Mouse (Mus musculus): ENCODE data around the gene D430019H16Rik. TPM values are rescaled to one million over a fixed set of nuclear protein-coding genes. Genes with fewer than 3 reads are reported as not detected.

Gene D430019H16Rik
- polyA plus RNA-seq, 1 experiment from 2014 or later: 2.2 TPM

DNA sequence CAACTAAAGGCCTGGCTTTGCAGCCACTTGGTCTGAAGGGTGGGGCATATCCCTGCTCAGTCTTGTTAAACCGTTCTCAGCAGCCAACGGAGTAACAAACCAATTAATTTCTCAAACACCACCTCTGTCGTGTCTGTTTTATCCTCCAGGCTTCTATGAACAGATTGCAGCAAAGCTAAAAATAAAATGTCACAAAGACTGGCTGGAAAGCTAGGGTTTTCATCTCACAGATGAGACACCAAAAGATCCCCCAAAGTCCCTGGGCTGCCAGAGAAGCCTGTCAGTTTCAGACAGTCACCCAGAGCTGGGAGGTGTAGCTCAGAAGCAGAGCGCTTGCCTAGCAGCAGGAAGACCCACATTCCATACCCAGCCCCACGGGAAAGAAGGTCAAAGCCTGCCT, 15.4 kb upstream of the D430019H16Rik start:
- no peaks in the 10 kb centered on the region for H3K36me3 ChIP-seq (ENCODE audit: control insufficient read depth, insufficient read depth, low read length)
- DNase-seq (ENCODE audit: low spot score) (no peak), ATAC-seq (replicated peaks; ENCODE audit: low FRiP score, low TSS enrichment, low read depth) (no peak)
- H3K4me2 ChIP-seq (ENCODE audit: low read length): no peak overlapping the region
- H3K27me3 ChIP-seq (replicated peaks; ENCODE audit: control insufficient read depth, insufficient read depth, low read length): no peaks in the 10 kb centered on the region
- no peak overlapping the region for H3K27ac ChIP-seq (ENCODE audit: low read depth)
- no peak overlapping the region for H3K9ac ChIP-seq (ENCODE audit: low read length)
- 34% methylated on average over 5 of the region's 5 CpGs for WGBS
- no peaks in the 10 kb centered on the region for H3K4me1 ChIP-seq (replicated peaks; ENCODE audit: control insufficient read depth, insufficient read depth, low read length)
- no peak overlapping the region for H3K4me3 ChIP-seq (ENCODE audit: low read depth, low read length)
- H3K9me3 ChIP-seq (ENCODE audit: control insufficient read depth, low read length): no peaks in the 10 kb centered on the region

DNA sequence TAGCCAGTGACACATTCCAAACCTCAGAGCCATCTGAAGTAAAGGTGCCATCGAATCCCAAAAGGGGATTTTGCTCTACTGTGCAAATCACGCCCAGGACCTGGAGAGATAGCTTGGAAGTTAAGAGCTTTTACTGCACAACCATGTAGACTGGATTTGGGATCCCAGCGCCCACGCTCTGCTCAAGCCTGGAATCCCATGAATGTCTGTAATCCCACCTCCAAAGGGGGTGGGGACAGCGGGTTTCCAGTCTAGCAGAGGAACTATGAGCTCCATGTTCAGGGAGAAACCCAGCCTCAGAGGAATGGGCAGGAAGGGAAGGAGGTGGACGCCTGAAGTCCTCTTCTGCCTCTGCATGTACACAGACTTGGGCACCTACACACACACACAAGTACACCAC, 13.7 kb upstream of the D430019H16Rik start:
- WGBS: 76% methylated on average over 6 of the region's 6 CpGs
- Histone ChIP-seq H3K4me1 (replicated peaks; ENCODE audit: control insufficient read depth, insufficient read depth, low read length) (no peaks in the 10 kb centered on the region), H3K4me2 (ENCODE audit: low read length) (no peak overlapping the region), H3K27me3 (replicated peaks; ENCODE audit: control insufficient read depth, insufficient read depth, low read length) (no peaks in the 10 kb centered on the region), H3K4me3 (ENCODE audit: low read depth, low read length) (no peak overlapping the region), H3K9me3 (ENCODE audit: control insufficient read depth, low read length) (no peaks in the 10 kb centered on the region), H3K9ac (ENCODE audit: low read length) (no peak overlapping the region), H3K36me3 (ENCODE audit: control insufficient read depth, insufficient read depth, low read length) (no peaks in the 10 kb centered on the region), H3K27ac (ENCODE audit: low read depth) (no peak overlapping the region)
- DNase-seq (ENCODE audit: low spot score) (no peak), ATAC-seq (replicated peaks; ENCODE audit: low FRiP score, low TSS enrichment, low read depth) (no peak)

DNA sequence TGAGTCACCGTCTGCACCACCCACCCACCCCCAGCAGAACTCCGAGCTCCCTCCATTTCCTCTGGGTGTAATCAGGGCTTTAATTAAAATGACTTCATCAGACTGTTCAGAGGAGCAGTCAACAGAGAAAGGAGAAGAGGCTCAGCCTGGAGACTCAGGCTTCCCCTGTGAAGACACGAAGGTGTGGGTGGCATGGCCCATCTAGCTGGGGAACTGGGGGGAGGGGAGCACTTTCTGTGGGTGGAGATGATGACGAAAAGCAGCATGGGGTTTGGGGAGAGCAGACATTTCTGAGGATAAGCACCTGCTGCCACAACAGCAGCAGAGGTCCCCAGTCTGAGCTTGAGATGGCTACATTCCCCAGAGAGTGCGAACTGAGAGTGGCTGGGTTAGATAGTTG, 10.1 kb upstream of the D430019H16Rik start:
- Histone ChIP-seq H3K4me2 (ENCODE audit: low read length) (no peak overlapping the region), H3K27me3 (replicated peaks; ENCODE audit: control insufficient read depth, insufficient read depth, low read length) (no peaks in the 10 kb centered on the region), H3K4me1 (replicated peaks; ENCODE audit: control insufficient read depth, insufficient read depth, low read length) (no peaks in the 10 kb centered on the region), H3K9me3 (ENCODE audit: control insufficient read depth, low read length) (no peaks in the 10 kb centered on the region), H3K36me3 (ENCODE audit: control insufficient read depth, insufficient read depth, low read length) (no peaks in the 10 kb centered on the region), H3K9ac (ENCODE audit: low read length) (no peak overlapping the region), H3K27ac (ENCODE audit: low read depth) (no peak overlapping the region), H3K4me3 (ENCODE audit: low read depth, low read length) (no peak overlapping the region)
- DNase-seq (ENCODE audit: low spot score) (no peak), ATAC-seq (replicated peaks; ENCODE audit: low FRiP score, low TSS enrichment, low read depth) (no peak)
- 56% methylated on average over 5 of the region's 5 CpGs for WGBS

DNA sequence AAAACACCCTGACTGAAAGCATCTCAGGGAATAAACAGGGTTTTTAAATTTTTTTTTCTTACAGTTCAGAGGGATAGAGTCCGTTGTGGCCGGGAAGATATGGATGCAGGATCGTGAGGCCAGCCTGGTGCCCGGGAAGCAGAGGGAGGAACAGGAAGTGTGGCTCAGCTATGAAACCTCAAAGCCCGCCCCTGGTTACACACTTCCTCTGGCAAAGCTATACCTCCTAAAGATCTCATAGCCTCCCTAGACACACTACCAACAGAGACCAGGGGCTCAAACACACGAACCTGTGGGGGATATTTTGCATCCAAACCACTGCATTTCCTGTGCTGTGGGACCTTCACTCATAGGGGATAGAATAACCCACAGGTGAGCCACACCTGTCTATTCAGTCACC, 7.9 kb upstream of the D430019H16Rik start:
- Histone ChIP-seq H3K9me3 (ENCODE audit: control insufficient read depth, low read length) (no peaks in the 10 kb centered on the region), H3K27ac (ENCODE audit: low read depth) (no peak overlapping the region), H3K9ac (ENCODE audit: low read length) (no peak overlapping the region), H3K4me1 (replicated peaks; ENCODE audit: control insufficient read depth, insufficient read depth, low read length) (no peaks in the 10 kb centered on the region), H3K27me3 (replicated peaks; ENCODE audit: control insufficient read depth, insufficient read depth, low read length) (no peaks in the 10 kb centered on the region), H3K4me3 (ENCODE audit: low read depth, low read length) (no peak overlapping the region), H3K4me2 (ENCODE audit: low read length) (no peak overlapping the region), H3K36me3 (ENCODE audit: control insufficient read depth, insufficient read depth, low read length) (no peaks in the 10 kb centered on the region)
- 76% methylated on average over 6 of the region's 6 CpGs for whole genome bisulfite sequencing
- DNase-seq (ENCODE audit: low spot score) (no peak), ATAC-seq (replicated peaks; ENCODE audit: low FRiP score, low TSS enrichment, low read depth) (no peak)

DNA sequence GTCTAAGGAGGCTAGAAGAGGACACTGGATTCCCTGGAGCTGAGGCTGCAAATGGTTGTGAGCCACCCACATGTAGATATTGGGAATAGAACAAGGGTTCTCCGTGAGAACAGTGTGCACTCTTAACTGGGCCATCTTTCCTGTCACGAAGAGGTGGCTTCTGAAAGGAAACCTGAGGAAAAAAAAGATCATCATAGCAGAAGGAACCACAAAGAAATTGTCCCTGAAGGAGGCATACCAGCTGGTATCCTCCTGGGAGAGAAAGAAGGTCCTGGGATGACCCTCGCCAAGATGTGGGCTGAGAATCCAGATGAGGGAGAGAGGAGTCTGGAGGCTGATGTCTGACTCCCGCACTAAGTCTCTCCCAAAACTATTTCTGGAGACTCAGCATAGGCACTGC, 4.4 kb upstream of the D430019H16Rik start:
- no peaks in the 10 kb centered on the region for H3K9me3 ChIP-seq (ENCODE audit: control insufficient read depth, low read length)
- no peak overlapping the region for H3K9ac ChIP-seq (ENCODE audit: low read length)
- H3K4me1 ChIP-seq (replicated peaks; ENCODE audit: control insufficient read depth, insufficient read depth, low read length): peaks cover 4% of the 10 kb centered on the region; the same call in 1 of the 2 replicates
- no peaks in the 10 kb centered on the region for H3K27me3 ChIP-seq (replicated peaks; ENCODE audit: control insufficient read depth, insufficient read depth, low read length)
- no peaks in the 10 kb centered on the region for H3K36me3 ChIP-seq (ENCODE audit: control insufficient read depth, insufficient read depth, low read length)
- no peak for DNase-seq (ENCODE audit: low spot score)
- 70% methylated on average over 4 of the region's 4 CpGs for WGBS
- H3K4me2 ChIP-seq (ENCODE audit: low read length): no peak overlapping the region
- no peak overlapping the region for H3K27ac ChIP-seq (ENCODE audit: low read depth)
- no peak for ATAC-seq (replicated peaks; ENCODE audit: low FRiP score, low TSS enrichment, low read depth)
- no peak overlapping the region for H3K4me3 ChIP-seq (ENCODE audit: low read depth, low read length)

DNA sequence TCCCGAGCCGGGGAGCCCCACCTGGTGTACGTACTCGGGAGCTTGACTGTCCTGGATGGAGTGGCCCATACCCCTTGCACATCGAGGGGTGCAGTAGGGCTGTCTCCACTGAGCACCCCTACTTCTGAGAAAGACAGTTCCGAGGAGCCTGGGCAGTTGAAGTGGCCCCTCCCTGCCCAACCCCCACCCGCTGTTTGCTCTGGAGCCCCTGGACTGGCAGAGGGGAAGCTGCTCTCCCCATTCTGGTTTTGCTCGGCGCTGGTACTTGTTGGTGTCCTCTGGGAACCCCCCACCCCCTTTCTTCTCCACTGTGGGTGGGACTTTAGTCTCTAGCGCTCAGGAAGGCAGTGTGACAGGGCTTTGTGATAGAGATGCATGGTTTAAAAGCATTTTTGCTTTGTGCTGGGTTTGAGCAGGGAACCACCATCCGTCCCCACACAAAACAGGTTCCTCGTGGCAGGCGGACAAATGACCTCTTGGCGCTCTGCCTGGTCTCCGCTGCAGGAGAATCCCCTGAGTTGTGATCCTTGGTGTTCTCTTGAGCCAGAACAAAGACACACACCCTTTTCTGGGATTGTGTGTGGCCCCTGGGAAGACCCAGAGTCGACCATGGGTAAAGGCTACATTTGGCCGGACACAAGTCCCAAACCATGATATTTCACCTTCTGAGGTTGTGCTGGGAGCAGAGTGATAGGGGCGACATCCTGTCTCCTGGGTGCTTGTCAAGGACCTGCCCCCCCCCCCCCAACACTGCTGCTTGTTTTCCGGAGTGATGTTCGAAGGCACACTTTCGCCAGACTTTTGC, 804 bp downstream of the D430019H16Rik start:
- H3K36me3 ChIP-seq (ENCODE audit: control insufficient read depth, insufficient read depth, low read length): no peaks in the 10 kb centered on the region
- peak overlapping the region; percentile 88 for H3K4me2 ChIP-seq (ENCODE audit: low read length)
- peak overlapping the region; percentile 14; the same call in 1 of the 2 replicates for H3K27ac ChIP-seq (ENCODE audit: low read depth)
- H3K27me3 ChIP-seq (replicated peaks; ENCODE audit: control insufficient read depth, insufficient read depth, low read length): no peaks in the 10 kb centered on the region
- 5% methylated on average over 21 of the region's 21 CpGs for WGBS
- H3K4me1 ChIP-seq (replicated peaks; ENCODE audit: control insufficient read depth, insufficient read depth, low read length): peaks cover 11% of the 10 kb centered on the region
- DNase-seq (ENCODE audit: low spot score) (peak; percentile 61), ATAC-seq (replicated peaks; ENCODE audit: low FRiP score, low TSS enrichment, low read depth) (peak; percentile 72)
- H3K9ac ChIP-seq (ENCODE audit: low read length): peak overlapping the region; percentile 64
- H3K9me3 ChIP-seq (ENCODE audit: control insufficient read depth, low read length): no peaks in the 10 kb centered on the region
- peak overlapping the region; percentile 63 for H3K4me3 ChIP-seq (ENCODE audit: low read depth, low read length)

DNA sequence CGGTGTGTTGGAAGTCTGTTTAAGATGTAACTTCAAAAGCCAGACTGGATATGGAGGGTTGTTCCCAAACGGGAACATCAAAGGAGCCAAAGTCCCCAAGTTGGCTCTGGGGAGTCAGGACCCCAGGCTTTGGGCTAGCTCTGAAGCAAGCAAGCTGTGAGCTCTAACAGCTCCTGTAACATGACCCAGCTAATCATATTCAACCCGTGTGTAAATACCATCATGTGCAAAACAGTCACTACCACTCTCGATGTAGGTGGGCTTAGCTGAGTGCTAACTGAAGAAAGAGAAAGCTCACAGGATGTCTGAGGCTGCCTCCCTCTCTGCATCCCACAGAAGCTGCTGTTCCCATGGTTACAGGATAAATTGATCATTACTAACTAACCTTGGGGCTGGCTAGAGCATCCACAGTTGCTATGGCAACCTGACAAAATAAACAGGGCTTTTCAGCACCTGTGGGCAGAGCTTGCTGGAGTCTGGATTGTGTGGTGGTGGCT, 1.5 kb downstream of the D430019H16Rik start:
- WGBS: 6% methylated on average over 4 of the region's 4 CpGs

DNA sequence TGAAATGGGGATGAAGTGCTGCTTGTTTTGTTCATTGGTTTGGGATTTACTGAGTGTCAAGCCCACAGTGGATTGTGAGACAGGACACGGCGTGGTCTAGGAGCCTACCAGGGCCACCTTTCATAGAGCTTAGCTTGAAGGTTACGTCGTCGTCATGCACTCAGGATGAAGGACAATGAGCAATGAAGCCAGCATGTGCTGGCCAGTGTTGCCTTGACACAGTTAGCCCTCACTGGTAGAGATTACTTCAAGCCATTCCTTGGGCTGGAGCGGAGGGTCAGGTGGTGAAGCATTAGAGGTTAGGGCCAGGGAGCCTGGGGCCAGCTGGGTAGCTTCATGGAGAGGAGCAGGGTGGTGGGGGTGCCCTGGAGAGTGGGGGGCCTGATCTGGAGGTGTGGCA, 5.1 kb downstream of the D430019H16Rik start:
- no peak for ATAC-seq (replicated peaks; ENCODE audit: low FRiP score, low TSS enrichment, low read depth)
- no peak for DNase-seq (ENCODE audit: low spot score)
- Histone ChIP-seq H3K4me3 (ENCODE audit: low read depth, low read length) (no peak overlapping the region), H3K4me1 (replicated peaks; ENCODE audit: control insufficient read depth, insufficient read depth, low read length) (peaks cover 7% of the 10 kb centered on the region), H3K9ac (ENCODE audit: low read length) (no peak overlapping the region), H3K4me2 (ENCODE audit: low read length) (no peak overlapping the region), H3K9me3 (ENCODE audit: control insufficient read depth, low read length) (no peaks in the 10 kb centered on the region), H3K36me3 (ENCODE audit: control insufficient read depth, insufficient read depth, low read length) (no peaks in the 10 kb centered on the region), H3K27me3 (replicated peaks; ENCODE audit: control insufficient read depth, insufficient read depth, low read length) (no peaks in the 10 kb centered on the region), H3K27ac (ENCODE audit: low read depth) (no peak overlapping the region)
- WGBS: 96% methylated on average over 6 of the region's 6 CpGs

More for the DNA sequence above, 1.5 kb downstream of the D430019H16Rik start:
- no peaks in the 10 kb centered on the region for H3K27me3 ChIP-seq (replicated peaks; ENCODE audit: control insufficient read depth, insufficient read depth, low read length)
- H3K4me3 ChIP-seq (ENCODE audit: low read depth, low read length): peak overlapping the region; percentile 63
- H3K27ac ChIP-seq (ENCODE audit: low read depth): no peak overlapping the region
- DNase-seq (ENCODE audit: low spot score) (peak; percentile 57), ATAC-seq (replicated peaks; ENCODE audit: low FRiP score, low TSS enrichment, low read depth) (no peak)
- H3K9me3 ChIP-seq (ENCODE audit: control insufficient read depth, low read length): no peaks in the 10 kb centered on the region
- no peaks in the 10 kb centered on the region for H3K36me3 ChIP-seq (ENCODE audit: control insufficient read depth, insufficient read depth, low read length)
- H3K9ac ChIP-seq (ENCODE audit: low read length): peak overlapping the region; percentile 64; the same call in 1 of the 2 replicates
- H3K4me2 ChIP-seq (ENCODE audit: low read length): peak overlapping the region; percentile 88
- peaks cover 11% of the 10 kb centered on the region for H3K4me1 ChIP-seq (replicated peaks; ENCODE audit: control insufficient read depth, insufficient read depth, low read length)

DNA sequence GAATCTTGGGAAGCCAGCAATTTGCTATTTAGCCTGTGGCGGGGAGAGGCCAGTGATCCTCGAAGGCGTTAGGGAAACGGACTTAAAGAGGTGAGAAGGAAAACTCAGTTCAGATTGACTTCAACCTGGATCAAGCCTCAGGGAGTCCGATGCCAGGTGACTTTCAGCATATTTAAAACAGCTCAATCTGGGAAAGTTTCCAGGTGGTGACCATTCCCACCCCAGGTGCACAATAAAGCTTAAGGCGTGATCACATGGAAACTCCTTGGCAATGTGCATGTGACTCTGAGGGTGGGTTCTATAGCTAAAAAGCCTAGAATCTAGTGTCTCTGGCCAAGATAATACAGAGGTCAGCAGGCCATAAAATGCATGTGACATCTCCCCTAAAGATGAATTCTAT, 7.4 kb downstream of the D430019H16Rik start:
- H3K9me3 ChIP-seq (ENCODE audit: control insufficient read depth, low read length): no peaks in the 10 kb centered on the region
- no peak for ATAC-seq (replicated peaks; ENCODE audit: low FRiP score, low TSS enrichment, low read depth)
- DNase-seq (ENCODE audit: low spot score): no peak
- no peaks in the 10 kb centered on the region for H3K27me3 ChIP-seq (replicated peaks; ENCODE audit: control insufficient read depth, insufficient read depth, low read length)
- H3K4me3 ChIP-seq (ENCODE audit: low read depth, low read length): no peak overlapping the region
- H3K36me3 ChIP-seq (ENCODE audit: control insufficient read depth, insufficient read depth, low read length): no peaks in the 10 kb centered on the region
- no peaks in the 10 kb centered on the region for H3K4me1 ChIP-seq (replicated peaks; ENCODE audit: control insufficient read depth, insufficient read depth, low read length)
- WGBS: 88% methylated on average over 6 of the region's 6 CpGs
- H3K27ac ChIP-seq (ENCODE audit: low read depth): no peak overlapping the region
- H3K9ac ChIP-seq (ENCODE audit: low read length): no peak overlapping the region
- H3K4me2 ChIP-seq (ENCODE audit: low read length): no peak overlapping the region

All from intestine, embryonic 14.5 days (tissue).